Mouse (Mus musculus): ENCODE results near the gene Sdc4. TPM values are rescaled to one million over a fixed set of nuclear protein-coding genes. Genes with fewer than 3 reads are reported as not detected.

Gene Sdc4
- total and polyA plus RNA-seq, 2 experiments = 182 to 511 TPM

- no peaks in the 10 kb centered on the region for H3K27me3 ChIP-seq (ENCODE audit: control insufficient read depth, insufficient read depth, low read length)
- H3K4me1 ChIP-seq (ENCODE audit: control insufficient read depth, insufficient read depth, low read length) = peaks cover 26% of the 10 kb centered on the region
- TF ChIP-seq CTCF (IDR thresholded peaks at IDR 0.05; ENCODE audit: low read depth, low read length) = 0 out of 2 replicates have a peak, but pooled peaks have one; percentile 6
- TF ChIP-seq POLR2A (IDR thresholded peaks at IDR 0.05; ENCODE audit: extremely low read depth, insufficient read depth, low read length) = no peak
- peaks cover 50% of the 10 kb centered on the region for H3K79me2 ChIP-seq (ENCODE audit: control insufficient read depth, insufficient read depth, low read length)
- H3K36me3 ChIP-seq (ENCODE audit: control insufficient read depth, insufficient read depth, low read length) = peaks cover 18% of the 10 kb centered on the region; the same call in 1 of the 2 replicates
- peak overlapping the region; percentile 75 for H3K4me3 ChIP-seq (ENCODE audit: insufficient read depth, low read depth, low read length)
- H3K27ac ChIP-seq (replicated peaks; ENCODE audit: insufficient read depth, low read depth, low read length) = peak overlapping the region; percentile 59
- H3K9ac ChIP-seq (ENCODE audit: low read depth, low read length) = peak overlapping the region; percentile 60
- peak; percentile 87 for DNase-seq (ENCODE audit: extremely low read depth, low read depth, low spot score)
- WGBS = 18% methylated on average over 8 of the region's 8 CpGs
These were observed 5.4 kb downstream of the Sdc4 start for GRCm38 (mm10) chr2:164438257-164438656.

DNA sequence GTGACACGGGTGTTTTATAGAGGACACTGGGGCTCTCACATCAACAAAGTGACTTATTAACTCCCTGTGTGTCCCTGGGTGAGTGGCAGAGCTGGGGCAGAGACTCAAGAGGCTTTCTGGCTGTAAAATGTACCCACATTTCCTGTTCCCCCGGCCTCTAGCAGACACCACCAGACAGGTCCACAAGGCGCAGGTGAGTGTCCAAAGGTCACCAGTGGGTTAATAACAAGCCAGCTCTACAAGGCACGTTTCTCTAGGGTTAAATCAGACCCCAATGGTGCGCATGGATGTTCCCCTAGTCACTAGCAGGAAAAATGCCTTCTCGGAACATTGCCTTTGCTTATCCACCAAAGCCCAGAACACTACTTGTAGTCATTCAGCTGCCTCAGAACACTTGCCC, 6.0 kb downstream of the Sdc4 start:
- no peak for TF ChIP-seq CTCF (IDR thresholded peaks at IDR 0.05; ENCODE audit: low read depth, low read length)
- TF ChIP-seq POLR2A (IDR thresholded peaks at IDR 0.05; ENCODE audit: extremely low read depth, insufficient read depth, low read length) = no peak
- H3K79me2 ChIP-seq (ENCODE audit: control insufficient read depth, insufficient read depth, low read length) = peaks cover 49% of the 10 kb centered on the region
- H3K4me1 ChIP-seq (ENCODE audit: control insufficient read depth, insufficient read depth, low read length) = peaks cover 31% of the 10 kb centered on the region
- H3K27ac ChIP-seq (replicated peaks; ENCODE audit: insufficient read depth, low read depth, low read length) = peak overlapping the region; percentile 59
- peak overlapping the region; percentile 60 for H3K9ac ChIP-seq (ENCODE audit: low read depth, low read length)
- peak overlapping the region; percentile 75; the same call in 1 of the 2 replicates for H3K4me3 ChIP-seq (ENCODE audit: insufficient read depth, low read depth, low read length)
- H3K36me3 ChIP-seq (ENCODE audit: control insufficient read depth, insufficient read depth, low read length) = peaks cover 18% of the 10 kb centered on the region; the same call in 1 of the 2 replicates
- 23% methylated on average over 6 of the region's 6 CpGs for WGBS
- peak; percentile 76 for DNase-seq (ENCODE audit: extremely low read depth, low read depth, low spot score)
- no peaks in the 10 kb centered on the region for H3K27me3 ChIP-seq (ENCODE audit: control insufficient read depth, insufficient read depth, low read length)

DNA sequence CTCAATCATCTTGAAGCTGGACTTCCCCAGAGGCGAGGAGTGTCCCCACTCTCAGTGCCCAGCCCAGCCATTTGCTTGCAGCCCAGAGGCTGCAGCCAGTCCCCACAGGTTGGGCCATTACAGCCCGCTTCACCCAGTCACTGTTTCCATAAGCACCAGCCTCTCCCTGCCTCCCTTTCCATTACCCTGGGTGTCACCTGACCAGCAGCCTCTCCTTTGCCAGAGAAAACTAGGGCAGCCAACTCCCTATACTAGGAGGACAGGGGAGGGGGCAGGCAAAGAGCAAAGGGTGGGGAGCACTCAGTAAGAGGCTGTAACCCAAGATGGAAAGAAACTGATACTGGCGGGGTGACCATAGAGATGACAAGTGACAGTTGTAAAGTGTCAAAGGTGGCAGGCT, 6.7 kb downstream of the Sdc4 start:
- Histone ChIP-seq H3K27ac (replicated peaks; ENCODE audit: insufficient read depth, low read depth, low read length) (peak overlapping the region; percentile 59), H3K36me3 (ENCODE audit: control insufficient read depth, insufficient read depth, low read length) (peaks cover 18% of the 10 kb centered on the region; the same call in 1 of the 2 replicates), H3K9ac (ENCODE audit: low read depth, low read length) (peak overlapping the region; percentile 60), H3K4me1 (ENCODE audit: control insufficient read depth, insufficient read depth, low read length) (peaks cover 36% of the 10 kb centered on the region), H3K79me2 (ENCODE audit: control insufficient read depth, insufficient read depth, low read length) (peaks cover 41% of the 10 kb centered on the region), H3K27me3 (ENCODE audit: control insufficient read depth, insufficient read depth, low read length) (no peaks in the 10 kb centered on the region), H3K4me3 (ENCODE audit: insufficient read depth, low read depth, low read length) (peak overlapping the region; percentile 53)
- peak; percentile 82 for DNase-seq (ENCODE audit: extremely low read depth, low read depth, low spot score)
- TF ChIP-seq CTCF (IDR thresholded peaks at IDR 0.05; ENCODE audit: low read depth, low read length) = no peak
- no peak for TF ChIP-seq POLR2A (IDR thresholded peaks at IDR 0.05; ENCODE audit: extremely low read depth, insufficient read depth, low read length)
- WGBS = 17% methylated on average over 3 of the region's 3 CpGs

GRCm38 (mm10) chr2:164436215-164436913, 7.3 kb downstream of the Sdc4 start:
- Histone ChIP-seq H3K4me1 (ENCODE audit: control insufficient read depth, insufficient read depth, low read length) (peaks cover 41% of the 10 kb centered on the region), H3K9ac (ENCODE audit: low read depth, low read length) (peak overlapping the region; percentile 60), H3K27ac (replicated peaks; ENCODE audit: insufficient read depth, low read depth, low read length) (peak overlapping the region; percentile 59), H3K27me3 (ENCODE audit: control insufficient read depth, insufficient read depth, low read length) (no peaks in the 10 kb centered on the region), H3K4me3 (ENCODE audit: insufficient read depth, low read depth, low read length) (peak overlapping the region; percentile 53), H3K79me2 (ENCODE audit: control insufficient read depth, insufficient read depth, low read length) (peaks cover 35% of the 10 kb centered on the region), H3K36me3 (ENCODE audit: control insufficient read depth, insufficient read depth, low read length) (peaks cover 20% of the 10 kb centered on the region; the same call in 1 of the 2 replicates)
- DNase-seq (ENCODE audit: extremely low read depth, low read depth, low spot score) = peak; percentile 55
- TF ChIP-seq POLR2A (IDR thresholded peaks at IDR 0.05; ENCODE audit: extremely low read depth, insufficient read depth, low read length) (no peak), CTCF (IDR thresholded peaks at IDR 0.05; ENCODE audit: low read depth, low read length) (no peak)
- WGBS = 9% methylated on average over 8 of the region's 8 CpGs

DNA sequence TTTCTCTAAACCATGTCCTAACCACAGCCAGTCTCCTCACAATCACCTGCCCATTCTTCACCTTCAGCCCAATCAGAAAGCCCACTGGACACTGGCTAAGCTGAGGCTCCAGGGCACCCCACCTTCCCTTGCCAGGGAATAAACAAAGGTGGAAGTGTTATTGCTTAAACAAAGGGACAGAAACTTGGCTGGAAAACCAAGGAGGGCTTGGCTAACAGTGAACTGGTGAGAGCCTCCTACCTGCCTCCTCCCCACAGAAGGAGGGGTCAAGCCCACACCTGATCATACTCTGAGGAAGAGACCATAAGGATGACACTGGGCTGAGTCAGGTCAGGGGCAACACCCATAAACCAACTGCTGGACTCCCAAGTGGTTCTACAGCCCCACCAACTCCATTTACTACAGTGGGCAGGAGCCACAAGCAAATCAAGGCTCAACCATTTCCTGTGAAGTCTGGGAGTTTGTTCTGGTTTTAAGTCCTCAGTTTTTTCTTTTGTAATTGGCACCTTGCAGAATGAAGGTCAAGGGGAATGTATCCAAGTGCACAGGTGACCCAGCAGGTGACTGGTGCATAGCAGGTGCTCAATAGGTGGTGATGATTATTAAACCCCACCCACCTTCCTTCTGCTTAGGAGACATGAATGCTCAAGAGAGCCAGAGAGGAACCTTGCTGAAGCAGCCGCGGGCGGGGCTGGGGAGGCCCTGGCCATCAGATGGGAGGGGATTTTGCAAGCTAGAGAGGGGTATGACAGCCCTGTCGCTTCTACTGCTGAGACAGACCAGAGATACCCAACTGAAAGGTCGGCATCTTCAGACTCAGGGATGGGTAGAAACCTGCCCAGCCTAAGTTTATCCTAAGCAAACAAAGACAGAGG, 8.2 kb downstream of the Sdc4 start:
- WGBS = 12% methylated on average over 5 of the region's 5 CpGs
- TF ChIP-seq POLR2A (IDR thresholded peaks at IDR 0.05; ENCODE audit: extremely low read depth, insufficient read depth, low read length) (no peak), CTCF (IDR thresholded peaks at IDR 0.05; ENCODE audit: low read depth, low read length) (no peak)
- peaks cover 48% of the 10 kb centered on the region for H3K4me1 ChIP-seq (ENCODE audit: control insufficient read depth, insufficient read depth, low read length)
- H3K36me3 ChIP-seq (ENCODE audit: control insufficient read depth, insufficient read depth, low read length) = peaks cover 27% of the 10 kb centered on the region
- H3K9ac ChIP-seq (ENCODE audit: low read depth, low read length) = peak overlapping the region; percentile 58
- peak overlapping the region; percentile 26; the same call in 1 of the 2 replicates for H3K4me3 ChIP-seq (ENCODE audit: insufficient read depth, low read depth, low read length)
- peaks cover 31% of the 10 kb centered on the region; the same call in 1 of the 2 replicates for H3K79me2 ChIP-seq (ENCODE audit: control insufficient read depth, insufficient read depth, low read length)
- H3K27ac ChIP-seq (replicated peaks; ENCODE audit: insufficient read depth, low read depth, low read length) = peak overlapping the region; percentile 91
- H3K27me3 ChIP-seq (ENCODE audit: control insufficient read depth, insufficient read depth, low read length) = no peaks in the 10 kb centered on the region
- peak; percentile 78 for DNase-seq (ENCODE audit: extremely low read depth, low read depth, low spot score)

Data from liver, adult 2 months (tissue).